Mouse (Mus musculus) intestine, postnatal 0 days (tissue): ENCODE results near the gene Gm20521. TPM values are rescaled to one million over a fixed set of nuclear protein-coding genes. Genes with fewer than 3 reads are reported as not detected.

Experiments
- ATAC-seq: fragments of 200-750 bp; cut with Nextera tagmentation; 2 replicates; pipeline ENCODE4 v1.8.0; 2017; ENCODE audit warnings: mild to moderate bottlenecking, moderate TSS enrichment, moderate library complexity
- H3K27ac ChIP-seq: fragments of 300-500 bp; sonication (generic); 2 replicates; pipeline ENCODE4 v1.5.1; 2014; ENCODE audit warnings: mild to moderate bottlenecking, low read depth, low read length, moderate library complexity
- H3K27me3 ChIP-seq: fragments of 300-500 bp; sonication (generic); replicated peaks from 2 replicates; pipeline ENCODE4 v1.6.1; 2014; ENCODE audit warnings: low read length, mixed read lengths; ENCODE audit not compliant: control insufficient read depth, insufficient read depth
- H3K36me3 ChIP-seq: fragments of 300-500 bp; sonication (generic); 2 replicates; pipeline ENCODE4 v1.6.1; 2014; ENCODE audit warnings: mild to moderate bottlenecking, moderate library complexity; ENCODE audit not compliant: control insufficient read depth, insufficient read depth
- H3K4me1 ChIP-seq: fragments of 300-500 bp; sonication (generic); replicated peaks from 2 replicates; pipeline ENCODE4 v1.6.1; 2014; ENCODE audit warnings: antibody characterized with exemption, low read length, mixed read lengths; ENCODE audit not compliant: control insufficient read depth, insufficient read depth
- H3K4me2 ChIP-seq: fragments of 300-500 bp; sonication (generic); replicated peaks from 2 replicates; pipeline ENCODE4 v1.6.1; 2014; ENCODE audit warnings: low read depth, mild to moderate bottlenecking, moderate library complexity
- H3K4me3 ChIP-seq: fragments of 300-500 bp; sonication (generic); 2 replicates; pipeline ENCODE4 v1.5.1; 2014; ENCODE audit warnings: low read depth, low read length
- H3K9ac ChIP-seq: fragments of 300-500 bp; sonication (generic); 2 replicates; pipeline ENCODE4 v1.6.1; 2014; ENCODE audit warnings: mild to moderate bottlenecking, low read depth, low read length
- H3K9me3 ChIP-seq: fragments of 300-500 bp; sonication (generic); 2 replicates; pipeline ENCODE4 v1.6.1; 2016; ENCODE audit warnings: mixed run types; ENCODE audit not compliant: control insufficient read depth
- CTCF ChIP-seq: sonication (generic); IDR thresholded peaks from 2 replicates; pipeline ENCODE4 v1.5.1; 2016; ENCODE audit warnings: low read depth, mild to moderate bottlenecking, control low read depth, antibody characterized with exemption, moderate library complexity
- WGBS: fragments of 180-500 bp; shearing (Covaris S2); extraction: QIAGEN DNeasy Blood & Tissue Kit; methylation state at CpG from one replicate; pipeline ENCODE4 v1.1.7; 2014; 5-methylcytosine and 5-hydroxymethylcytosine counted together
- polyA plus RNA-seq: library from polyadenylated mRNA; unstranded; fragments of >200 nt; fragmentation: Nextera tagmentation; extraction: Ambion mirVana; gene quantifications from 2 replicates; pipeline ENCODE4 v1.2.1, GENCODE M21; 2015

The Gm20521 gene
- polyA plus RNA-seq, 1 experiment from 2014 or later: 1.9 TPM

GRCm38 (mm10) chr14:54913343-54913742, 30.1 kb downstream of the Gm20521 start:
- H3K9ac ChIP-seq: peak overlapping the region; percentile 66
- WGBS: 17% methylated on average over 10 of the region's 10 CpGs
- peak overlapping the region; percentile 98 for H3K4me2 ChIP-seq
- H3K4me3 ChIP-seq: peak overlapping the region; percentile 75
- no peak overlapping the region for H3K27ac ChIP-seq
- no peaks in the 10 kb centered on the region for H3K36me3 ChIP-seq
- no peaks in the 10 kb centered on the region for H3K9me3 ChIP-seq
- TF ChIP-seq CTCF: no peak
- H3K27me3 ChIP-seq: no peaks in the 10 kb centered on the region; the same call in 1 of the 2 replicates
- no peak for ATAC-seq
- no peaks in the 10 kb centered on the region for H3K4me1 ChIP-seq

- 88% methylated on average over 16 of the region's 16 CpGs for whole genome bisulfite sequencing
- no peak overlapping the region for H3K9ac ChIP-seq
These were observed 36.9 kb downstream of the Gm20521 start for GRCm38 (mm10) chr14:54920076-54920685.

GRCm38 (mm10) chr14:54924641-54925348, 41.6 kb downstream of the Gm20521 start:
- Histone ChIP-seq H3K4me3 (peak overlapping the region; percentile 51), H3K27me3 (peaks cover 21% of the 10 kb centered on the region), H3K27ac (peak overlapping the region; percentile 87), H3K9ac (0 out of 2 replicates have a peak overlapping the region, but pooled peaks have one; percentile 68), H3K4me1 (0 out of 2 replicates have a peak, but pooled peaks cover 2% of the 10 kb centered on the region), H3K4me2 (peak overlapping the region; percentile 76), H3K9me3 (no peaks in the 10 kb centered on the region), H3K36me3 (peaks cover 4% of the 10 kb centered on the region; the same call in 1 of the 2 replicates)
- 40% methylated on average over 7 of the region's 7 CpGs for WGBS
- no peak for TF ChIP-seq CTCF
- ATAC-seq: peak; percentile 39

More at GRCm38 (mm10) chr14:54920076-54920685, 36.9 kb downstream of the Gm20521 start:
- Histone ChIP-seq H3K4me1 (no peaks in the 10 kb centered on the region), H3K27me3 (no peaks in the 10 kb centered on the region), H3K9me3 (no peaks in the 10 kb centered on the region), H3K36me3 (peaks cover 16% of the 10 kb centered on the region; the same call in 1 of the 2 replicates), H3K27ac (no peak overlapping the region), H3K4me2 (no peak overlapping the region), H3K4me3 (no peak overlapping the region)
- ATAC-seq: no peak
- TF ChIP-seq CTCF: no peak

GRCm38 (mm10) chr14:54925349-54926342, 42.4 kb downstream of the Gm20521 start, which contains the start of gene Efs:
Efs (minus strand) TSS chr14:54926126.
- ATAC-seq: peak; percentile 58
- TF ChIP-seq CTCF: no peak
- no peaks in the 10 kb centered on the region for H3K36me3 ChIP-seq
- 0 out of 2 replicates have a peak, but pooled peaks cover 2% of the 10 kb centered on the region for H3K4me1 ChIP-seq
- peak within 1 kb of the TSS; percentile 76 for H3K4me2 ChIP-seq
- no peaks in the 10 kb centered on the region for H3K9me3 ChIP-seq
- WGBS: 7% methylated on average over 53 of the region's 57 CpGs
- peak within 1 kb of the TSS; percentile 68 for H3K9ac ChIP-seq
- H3K27me3 ChIP-seq: peaks cover 21% of the 10 kb centered on the region
- peak within 1 kb of the TSS; percentile 87 for H3K27ac ChIP-seq
- peak within 1 kb of the TSS; percentile 51 for H3K4me3 ChIP-seq

GRCm38 (mm10) chr14:54926401-54927158, 43.3 kb downstream of the Gm20521 start:
- peaks cover 21% of the 10 kb centered on the region for H3K27me3 ChIP-seq

More at GRCm38 (mm10) chr14:54926401-54927158, 43.3 kb downstream of the Gm20521 start:
- H3K9ac ChIP-seq: peak overlapping the region; percentile 68
- H3K4me2 ChIP-seq: peak overlapping the region; percentile 76
- no peak for TF ChIP-seq CTCF
- H3K4me1 ChIP-seq: 0 out of 2 replicates have a peak, but pooled peaks cover 2% of the 10 kb centered on the region
- H3K4me3 ChIP-seq: peak overlapping the region; percentile 51
- no peaks in the 10 kb centered on the region for H3K36me3 ChIP-seq
- H3K27ac ChIP-seq: peak overlapping the region; percentile 87
- ATAC-seq: peak; percentile 56
- WGBS: 4% methylated on average over 29 of the region's 58 CpGs
- H3K9me3 ChIP-seq: no peaks in the 10 kb centered on the region
